Mouse (Mus musculus) spleen, adult 2 months (tissue): ENCODE results near the gene Perm1. TPM values are rescaled to one million over a fixed set of nuclear protein-coding genes. Genes with fewer than 3 reads are reported as not detected.

Experiments used
- DNase-seq, 2 experiments: peaks; one replicate each; pipeline versions ENCODE4 v3.0.0 to v3.0.0-alpha.2; 2012 to 2021; ENCODE audit warnings: low spot score in 2 of 2, low read depth in 1 of 2
- H3K27ac ChIP-seq: fragments of 200-500 bp; 2 replicates; pipeline ENCODE4 v1.5.1; 2012; ENCODE audit warnings: low read length, inconsistent platforms; ENCODE audit not compliant: insufficient read depth
- H3K27me3 ChIP-seq: fragments of 200-500 bp; 2 replicates; pipeline ENCODE4 v1.6.1; 2012; ENCODE audit warnings: mild to moderate bottlenecking, moderate library complexity, low read length, inconsistent platforms; ENCODE audit not compliant: control insufficient read depth, insufficient read depth
- H3K36me3 ChIP-seq: fragments of 200-500 bp; 2 replicates; pipeline ENCODE4 v1.6.1; 2012; ENCODE audit warnings: mild to moderate bottlenecking, low read length, inconsistent platforms; ENCODE audit not compliant: control insufficient read depth, insufficient read depth
- H3K4me1 ChIP-seq: fragments of 200-500 bp; 2 replicates; pipeline ENCODE4 v1.6.1; 2011; ENCODE audit warnings: inconsistent platforms; ENCODE audit not compliant: control insufficient read depth, insufficient read depth, insufficient read length
- H3K4me3 ChIP-seq: fragments of 200-500 bp; 2 replicates; pipeline ENCODE4 v1.5.1; 2011; ENCODE audit warnings: mild to moderate bottlenecking, inconsistent platforms; ENCODE audit not compliant: insufficient read depth, insufficient read length; ENCODE audit errors: extremely low read depth
- CTCF ChIP-seq: fragments of 200-500 bp; IDR thresholded peaks from 2 replicates; pipeline ENCODE4 v1.5.1; 2011; ENCODE audit warnings: mild to moderate bottlenecking, inconsistent platforms; ENCODE audit not compliant: insufficient read depth, insufficient read length, insufficient replicate concordance; ENCODE audit errors: extremely low read depth
- POLR2A ChIP-seq: fragments of 200-500 bp; IDR thresholded peaks from 2 replicates; pipeline ENCODE4 v1.6.1; 2011; ENCODE audit warnings: low read depth, low read length, inconsistent platforms
- WGBS: fragments of 180-500 bp; shearing (Covaris S2); methylation state at CpG from one replicate; pipeline ENCODE4 v1.1.7; 2018; 5-methylcytosine and 5-hydroxymethylcytosine counted together
- polyA plus RNA-seq: library from polyadenylated mRNA; depleted of rRNA; stranded (reverse); fragments of >200 nt; gene quantifications from 2 replicates; pipeline ENCODE4 v1.2.3, GENCODE M21; 2012; rRNA removed

Perm1 gene
- polyA plus RNA-seq, 1 experiment, result 1.0 TPM

DNA sequence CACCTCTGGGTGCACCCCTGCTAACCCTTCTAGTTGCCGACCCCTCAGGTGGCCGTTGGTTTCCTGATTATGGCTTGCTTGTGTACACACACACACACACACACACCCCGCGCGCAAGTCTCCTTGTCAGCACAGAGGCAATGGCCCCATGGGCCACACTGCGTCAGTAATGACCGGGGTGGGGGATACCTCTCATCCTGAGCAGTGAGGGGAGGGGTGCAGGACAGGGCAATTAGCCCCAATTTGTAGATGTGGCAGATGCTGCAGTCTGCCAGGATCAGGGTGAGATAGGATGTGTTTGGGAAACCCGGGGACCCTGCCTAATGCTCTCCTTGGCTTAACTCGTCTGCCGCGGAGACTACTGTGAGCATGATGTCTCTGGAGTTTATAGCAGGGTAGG is 33.9 kb downstream of the Perm1 start:
- H3K27me3 ChIP-seq, result peaks cover 4% of the 10 kb centered on the region
- H3K36me3 ChIP-seq, result peaks cover 30% of the 10 kb centered on the region
- DNase-seq, result no peak
- H3K4me3 ChIP-seq, result no peak overlapping the region
- no peak for TF ChIP-seq CTCF
- TF ChIP-seq POLR2A, result no peak
- no peak overlapping the region for H3K27ac ChIP-seq
- H3K4me1 ChIP-seq, result peaks cover 5% of the 10 kb centered on the region
- 74% methylated on average over 11 of the region's 11 CpGs for WGBS

DNA sequence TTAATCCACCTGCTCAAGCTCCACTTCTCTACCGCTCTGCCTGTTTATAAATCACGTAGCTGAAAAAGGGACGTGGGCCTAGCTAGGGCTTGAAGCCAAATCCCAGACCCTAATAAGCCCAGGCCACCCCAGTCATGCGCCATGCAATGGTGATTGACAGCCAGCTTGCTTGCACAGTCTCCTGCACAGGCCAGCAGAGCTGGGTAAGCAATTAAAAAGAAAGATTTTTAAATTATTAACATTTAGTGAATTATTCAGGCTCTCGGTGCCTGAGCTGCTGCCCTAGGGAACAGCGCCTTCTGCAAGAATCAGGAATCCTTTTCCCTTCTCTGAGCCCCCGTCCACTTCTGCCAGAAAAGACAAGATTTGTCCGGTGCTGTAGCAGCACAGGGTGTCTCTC is 35.4 kb downstream of the Perm1 start:
- no peak overlapping the region for H3K4me3 ChIP-seq
- H3K27ac ChIP-seq, result no peak overlapping the region
- H3K36me3 ChIP-seq, result peaks cover 18% of the 10 kb centered on the region
- 84% methylated on average over 8 of the region's 8 CpGs for WGBS
- peaks cover 13% of the 10 kb centered on the region for H3K27me3 ChIP-seq
- TF ChIP-seq POLR2A (no peak), CTCF (no peak)
- H3K4me1 ChIP-seq, result peaks cover 12% of the 10 kb centered on the region
- no peak for DNase-seq

DNA sequence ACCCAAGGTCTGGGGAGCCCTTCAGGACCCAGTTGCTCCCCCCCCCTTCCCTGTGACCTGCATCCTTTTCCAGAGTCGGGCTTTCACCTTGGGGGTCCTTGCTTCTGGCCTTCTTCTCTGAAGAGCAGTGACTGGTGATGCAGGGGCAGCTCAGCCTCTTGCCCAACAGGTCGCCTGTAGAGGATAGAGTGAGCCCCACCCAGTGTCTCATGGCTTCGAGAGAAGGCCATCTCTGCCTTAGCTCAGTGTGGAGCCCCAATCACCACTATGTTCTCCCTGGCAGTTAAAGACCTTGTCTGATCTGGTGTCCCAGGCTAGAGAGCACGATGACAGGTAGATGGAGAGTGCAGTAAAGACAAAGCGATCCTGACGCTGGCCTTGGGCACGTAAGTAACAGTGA is 36.5 kb downstream of the Perm1 start:
- H3K4me3 ChIP-seq, result no peak overlapping the region
- H3K4me1 ChIP-seq, result peaks cover 12% of the 10 kb centered on the region
- peaks cover 9% of the 10 kb centered on the region for H3K36me3 ChIP-seq
- no peak for DNase-seq
- H3K27ac ChIP-seq, result peak overlapping the region; percentile 12; the same call in 1 of the 2 replicates
- TF ChIP-seq CTCF, result no peak
- TF ChIP-seq POLR2A, result no peak
- 57% methylated on average over 7 of the region's 7 CpGs for WGBS
- H3K27me3 ChIP-seq, result peaks cover 13% of the 10 kb centered on the region

DNA sequence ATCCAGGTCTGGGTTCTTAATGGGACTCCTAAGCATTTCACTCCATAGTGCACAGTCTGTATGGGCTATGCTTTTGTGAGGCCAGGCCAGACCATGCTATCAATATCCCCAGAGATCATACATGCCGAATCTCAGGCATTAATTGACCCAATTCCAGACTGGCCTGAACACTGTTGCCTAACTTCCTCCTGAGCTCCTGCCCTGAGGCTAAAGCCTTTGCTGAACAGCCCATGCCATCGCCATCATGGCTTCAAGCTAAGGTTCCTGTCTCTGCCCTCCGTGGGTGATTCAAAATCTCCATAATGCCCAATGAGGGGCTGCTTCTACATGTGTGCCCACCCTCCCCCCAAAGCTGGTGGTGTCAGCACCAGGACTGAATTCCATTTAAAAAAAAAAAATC is 37.0 kb downstream of the Perm1 start:
- peaks cover 7% of the 10 kb centered on the region for H3K36me3 ChIP-seq
- H3K4me1 ChIP-seq, result peaks cover 12% of the 10 kb centered on the region
- 40% methylated on average over 3 of the region's 3 CpGs for WGBS
- no peak overlapping the region for H3K4me3 ChIP-seq
- no peak for DNase-seq
- TF ChIP-seq CTCF (no peak), POLR2A (no peak)
- H3K27ac ChIP-seq, result no peak overlapping the region
- peaks cover 13% of the 10 kb centered on the region for H3K27me3 ChIP-seq

DNA sequence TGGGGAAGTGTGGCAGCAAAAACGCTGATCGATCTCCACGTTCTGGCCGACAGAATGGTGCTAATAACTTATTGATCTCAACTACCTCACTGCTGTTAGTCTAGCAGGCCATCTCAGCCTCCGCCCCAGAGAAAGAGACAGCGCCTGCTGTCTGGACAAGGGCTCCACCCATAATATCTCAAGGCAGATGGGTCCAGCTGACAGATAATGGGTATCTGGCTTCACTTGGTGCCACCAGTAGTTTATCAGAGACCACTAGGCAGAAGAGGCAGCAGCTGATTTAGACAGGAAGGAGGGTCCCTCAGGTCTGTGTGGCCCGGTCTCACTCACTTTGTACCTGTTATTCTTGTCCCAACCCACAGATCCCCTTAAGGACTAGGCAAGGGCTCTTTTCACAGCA is 37.4 kb downstream of the Perm1 start:
- H3K4me1 ChIP-seq, result peaks cover 12% of the 10 kb centered on the region
- no peak for DNase-seq
- TF ChIP-seq POLR2A, result no peak
- no peak for TF ChIP-seq CTCF
- H3K27ac ChIP-seq, result no peak overlapping the region; the same call in 1 of the 2 replicates
- H3K4me3 ChIP-seq, result no peak overlapping the region
- 40% methylated on average over 7 of the region's 7 CpGs for whole genome bisulfite sequencing
- H3K36me3 ChIP-seq, result peaks cover 3% of the 10 kb centered on the region
- peaks cover 13% of the 10 kb centered on the region for H3K27me3 ChIP-seq

DNA sequence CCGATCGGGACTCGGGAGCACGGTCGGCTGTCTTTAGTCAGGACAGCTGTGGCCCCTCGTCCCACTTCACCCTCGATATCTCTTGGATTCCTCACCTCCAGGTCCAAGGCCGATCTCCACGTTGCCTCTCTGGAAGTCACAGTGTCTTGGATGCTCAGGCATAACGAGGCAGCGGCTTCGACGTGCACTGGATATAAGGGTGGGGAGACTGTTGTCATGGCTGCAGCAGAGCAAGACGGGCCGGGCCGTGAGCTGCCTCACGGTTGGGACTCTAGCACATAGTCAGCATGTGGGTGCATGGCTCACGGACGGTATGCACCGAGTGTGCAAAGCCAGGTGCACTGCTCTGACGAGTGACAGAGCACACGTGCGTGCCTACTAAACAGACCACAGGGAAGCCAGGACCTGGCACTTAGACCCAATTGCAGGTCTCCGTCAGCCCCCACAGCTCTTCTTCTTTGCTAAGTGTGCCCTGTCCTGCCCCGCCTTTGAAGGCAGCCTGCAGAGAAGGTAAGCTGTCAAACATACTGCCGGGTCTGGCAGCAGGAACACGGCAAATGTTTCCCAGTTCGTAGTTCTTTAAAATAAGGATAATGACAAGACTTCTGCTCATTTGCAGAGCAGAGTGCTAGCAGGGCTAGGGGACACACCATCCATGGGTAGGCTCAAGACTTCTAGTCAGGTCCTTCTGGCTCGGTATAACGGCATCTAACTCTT is 38.9 kb downstream of the Perm1 start:
- peaks cover 13% of the 10 kb centered on the region for H3K27me3 ChIP-seq
- H3K4me3 ChIP-seq, result peak overlapping the region; percentile 47
- DNase-seq, result no peak
- peak overlapping the region; percentile 49; the same call in 1 of the 2 replicates for H3K27ac ChIP-seq
- WGBS, result 6% methylated on average over 26 of the region's 30 CpGs
- TF ChIP-seq CTCF (no peak), POLR2A (no peak)
- peaks cover 12% of the 10 kb centered on the region for H3K4me1 ChIP-seq
- no peaks in the 10 kb centered on the region for H3K36me3 ChIP-seq

DNA sequence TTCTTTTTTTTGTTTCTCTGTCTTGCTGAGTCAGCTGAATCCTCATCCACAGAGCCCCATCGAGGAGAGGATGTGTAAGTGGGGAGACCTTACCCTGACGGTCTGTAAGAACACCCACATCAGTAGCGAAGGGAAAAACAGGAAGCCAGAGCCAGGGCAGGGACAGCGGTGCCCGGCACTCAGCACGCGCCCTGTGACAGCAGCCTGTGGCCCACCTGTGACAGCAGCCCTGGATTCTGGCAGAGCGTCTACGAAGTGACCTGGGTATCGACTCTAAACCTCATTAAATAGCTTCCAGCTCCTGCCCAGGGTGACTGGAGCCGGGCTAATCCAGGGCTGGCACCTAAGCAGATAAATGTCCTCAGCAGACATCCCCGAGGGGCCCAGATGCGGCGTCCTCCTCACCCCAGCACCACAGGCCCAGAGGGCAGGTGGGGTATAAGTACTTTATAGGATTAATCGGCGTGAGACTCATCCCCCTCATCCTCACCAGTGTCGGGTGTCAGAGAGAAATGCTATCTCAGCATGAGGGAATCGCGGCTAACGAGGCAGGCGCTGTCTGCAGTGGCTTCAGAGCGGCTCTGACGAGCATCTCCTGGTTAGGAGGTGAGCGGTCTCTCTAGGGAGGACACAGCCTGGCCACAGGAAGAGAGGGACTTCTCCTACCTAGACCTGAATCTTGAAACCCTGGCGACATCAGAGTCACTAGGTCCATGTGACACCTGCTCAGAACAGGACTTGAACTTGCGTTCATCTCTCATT is 39.6 kb downstream of the Perm1 start, which contains the start of gene Samd11:
Samd11 (minus strand) TSS at position 580 of the 762 bp plus-strand sequence.
- Histone ChIP-seq H3K4me3 (peak within 1 kb of the TSS; percentile 47), H3K4me1 (peaks cover 12% of the 10 kb centered on the region), H3K36me3 (no peaks in the 10 kb centered on the region), H3K27me3 (peaks cover 13% of the 10 kb centered on the region), H3K27ac (peak within 1 kb of the TSS; percentile 49; the same call in 1 of the 2 replicates)
- TF ChIP-seq POLR2A, result no peak
- no peak for TF ChIP-seq CTCF
- DNase-seq, result no peak
- 7% methylated on average over 26 of the region's 26 CpGs for WGBS

Other genes with a start within 250 kb of the Perm1 start
- 4.9 and 7.6 TPM in 2 replicates for gene B3galt6, start 223.2 kb upstream of the Perm1 start, polyA plus RNA-seq
- gene Sdf4, start 223.0 kb upstream of the Perm1 start, polyA plus RNA-seq, result 33.5 and 35.7 TPM in 2 replicates
- gene Tnfrsf4, start 202.0 kb upstream of the Perm1 start, polyA plus RNA-seq, result 20.7 and 34.3 TPM in 2 replicates
- 29.9 and 38.2 TPM in 2 replicates for gene Tnfrsf18, start 189.7 kb upstream of the Perm1 start, polyA plus RNA-seq
- 0.07 TPM in 1 of 2 replicates, not detected in the other for gene Ttll10, start 156.5 kb upstream of the Perm1 start, polyA plus RNA-seq
- 31.5 and 38.4 TPM in 2 replicates for gene 9430015G10Rik, start 105.9 kb upstream of the Perm1 start, polyA plus RNA-seq
- 0.55 and 0.67 TPM in 2 replicates for gene Rnf223, start 85.4 kb upstream of the Perm1 start, polyA plus RNA-seq
- gene Agrn, start 18.4 kb upstream of the Perm1 start, polyA plus RNA-seq, result 21.2 and 23.8 TPM in 2 replicates
- 25.2 and 32.2 TPM in 2 replicates for gene Isg15, start 15.1 kb upstream of the Perm1 start, polyA plus RNA-seq
- gene AW011738, start 12.6 kb upstream of the Perm1 start, polyA plus RNA-seq, result 10.6 TPM in 2 replicates
- gene Plekhn1, start 19.0 kb downstream of the Perm1 start, polyA plus RNA-seq, result 54.7 and 62.7 TPM in 2 replicates
- 83.1 and 103 TPM in 2 replicates for gene Noc2l, start 20.1 kb downstream of the Perm1 start, polyA plus RNA-seq
- gene Samd11, start 39.8 kb downstream of the Perm1 start, polyA plus RNA-seq, result 14.8 and 17.3 TPM in 2 replicates
- not detected in 2 replicates for gene Vmn2r-ps159, start 115.2 kb downstream of the Perm1 start, polyA plus RNA-seq